Mouse (Mus musculus): ENCODE measurements at regions not wholly inside any gene's neighbourhood (a gene's known extent, or its start where the extent isn't known, plus 50 kb on each side); places are given as distances from the start of the nearest gene placed in this dataset.

GRCm38 (mm10) chr17:83149336-83149735 lies 65.8 kb upstream of the Pkdcc start:
- no peak for TF ChIP-seq POLR2A (IDR thresholded peaks at IDR 0.05; ENCODE audit: insufficient read depth, low read depth, low read length)
- no peak for TF ChIP-seq CTCF (IDR thresholded peaks at IDR 0.05; ENCODE audit: insufficient read depth, low read depth, low read length)

Measured in olfactory bulb, adult 2 months (tissue).